Mouse (Mus musculus) ES-E14 (cell line): ENCODE measurements at regions not wholly inside any gene's neighbourhood (a gene's known extent, or its start where the extent isn't known, plus 50 kb on each side); places are given as distances from the start of the nearest gene placed in this dataset.

Experiments
- ZC3H11A ChIP-seq: IDR thresholded peaks from 2 replicates; pipeline ENCODE4 v1.6.1; 2012; ENCODE audit warnings: low read depth, mild to moderate bottlenecking, inconsistent platforms, low read length, borderline replicate concordance
- ZNF384 ChIP-seq: IDR thresholded peaks from 2 replicates; pipeline ENCODE4 v1.6.1; 2012; ENCODE audit warnings: low read depth, low read length, inconsistent platforms

- TF ChIP-seq ZNF384 (no peak), ZC3H11A (no peak)
Measured at GRCm38 (mm10) chr4:94356982-94357381, 199.4 kb upstream of the Gm10306 start.
